Mouse (Mus musculus) heart, embryonic 14.5 days (tissue): Measurements from ENCODE around the gene Bcr. TPM values are rescaled to one million over a fixed set of nuclear protein-coding genes. Genes with fewer than 3 reads are reported as not detected.

Source experiments
- ATAC-seq: fragments of 200-750 bp; cut with Nextera tagmentation; 2 replicates; pipeline ENCODE4 v1.8.0; 2017; ENCODE audit warnings: low read depth, moderate TSS enrichment; ENCODE audit not compliant: insufficient number of reproducible peaks, insufficient read depth, low FRiP score
- H3K27ac ChIP-seq, 2 experiments: fragments of 200-500 bp in 1 of 2; fragments of 300-500 bp in 1 of 2; sonication (generic) in 1 of 2; replicated peaks in 1 of 2; 2 replicates each; pipeline ENCODE4 v1.5.1; 2012 to 2014; ENCODE audit warnings: low read depth in 2 of 2, low read length in 2 of 2, control low read depth in 1 of 2, mild to moderate bottlenecking in 1 of 2, mixed read lengths in 1 of 2; ENCODE audit not compliant: control insufficient read depth in 1 of 2, insufficient read depth in 1 of 2
- H3K27me3 ChIP-seq: fragments of 300-500 bp; sonication (generic); 2 replicates; pipeline ENCODE4 v1.6.1; 2014; ENCODE audit warnings: mild to moderate bottlenecking, low read length, control low read depth; ENCODE audit not compliant: control insufficient read depth, insufficient read depth
- H3K36me3 ChIP-seq: fragments of 300-500 bp; sonication (generic); 2 replicates; pipeline ENCODE4 v1.6.1; 2014; ENCODE audit warnings: mild to moderate bottlenecking, control low read depth, low read length, mixed read lengths; ENCODE audit not compliant: control insufficient read depth, insufficient read depth
- H3K4me1 ChIP-seq, 2 experiments: fragments of 200-500 bp in 1 of 2; fragments of 300-500 bp in 1 of 2; sonication (generic) in 1 of 2; 2 replicates each; pipeline ENCODE4 v1.6.1; 2012 to 2014; ENCODE audit warnings: low read length in 2 of 2, control low read depth in 1 of 2, mixed read lengths in 1 of 2; ENCODE audit not compliant: control insufficient read depth in 2 of 2, insufficient read depth in 2 of 2
- H3K4me2 ChIP-seq: fragments of 300-500 bp; sonication (generic); 2 replicates; pipeline ENCODE4 v1.6.1; 2014; ENCODE audit warnings: mild to moderate bottlenecking, low read length
- H3K4me3 ChIP-seq, 2 experiments: fragments of 200-500 bp in 1 of 2; fragments of 300-500 bp in 1 of 2; sonication (generic) in 1 of 2; 2 replicates each; pipeline ENCODE4 v1.5.1; 2012 to 2014; ENCODE audit warnings: low read length in 2 of 2, mild to moderate bottlenecking in 2 of 2, control low read depth in 1 of 2, low read depth in 1 of 2, moderate library complexity in 1 of 2; ENCODE audit not compliant: control insufficient read depth in 1 of 2, insufficient read depth in 1 of 2
- H3K9ac ChIP-seq: fragments of 300-500 bp; sonication (generic); 2 replicates; pipeline ENCODE4 v1.6.1; 2014; ENCODE audit warnings: mild to moderate bottlenecking, low read length
- H3K9me3 ChIP-seq: fragments of 300-500 bp; sonication (generic); 2 replicates; pipeline ENCODE4 v1.6.1; 2016; ENCODE audit warnings: low read length, control low read depth; ENCODE audit not compliant: control insufficient read depth
- WGBS: fragments of 180-500 bp; shearing (Covaris S2); extraction: QIAGEN DNeasy Blood & Tissue Kit; methylation state at CpG from one replicate; pipeline ENCODE4 v1.1.7; 2014; 5-methylcytosine and 5-hydroxymethylcytosine counted together
- polyA plus RNA-seq: library from polyadenylated mRNA; unstranded; fragments of >200 nt; fragmentation: Nextera tagmentation; extraction: Ambion mirVana; gene quantifications from 2 replicates; pipeline ENCODE4 v1.2.1, GENCODE M21; 2014

Gene Bcr
- polyA plus RNA-seq, 1 experiment from 2014 or later = 14.5 TPM

DNA sequence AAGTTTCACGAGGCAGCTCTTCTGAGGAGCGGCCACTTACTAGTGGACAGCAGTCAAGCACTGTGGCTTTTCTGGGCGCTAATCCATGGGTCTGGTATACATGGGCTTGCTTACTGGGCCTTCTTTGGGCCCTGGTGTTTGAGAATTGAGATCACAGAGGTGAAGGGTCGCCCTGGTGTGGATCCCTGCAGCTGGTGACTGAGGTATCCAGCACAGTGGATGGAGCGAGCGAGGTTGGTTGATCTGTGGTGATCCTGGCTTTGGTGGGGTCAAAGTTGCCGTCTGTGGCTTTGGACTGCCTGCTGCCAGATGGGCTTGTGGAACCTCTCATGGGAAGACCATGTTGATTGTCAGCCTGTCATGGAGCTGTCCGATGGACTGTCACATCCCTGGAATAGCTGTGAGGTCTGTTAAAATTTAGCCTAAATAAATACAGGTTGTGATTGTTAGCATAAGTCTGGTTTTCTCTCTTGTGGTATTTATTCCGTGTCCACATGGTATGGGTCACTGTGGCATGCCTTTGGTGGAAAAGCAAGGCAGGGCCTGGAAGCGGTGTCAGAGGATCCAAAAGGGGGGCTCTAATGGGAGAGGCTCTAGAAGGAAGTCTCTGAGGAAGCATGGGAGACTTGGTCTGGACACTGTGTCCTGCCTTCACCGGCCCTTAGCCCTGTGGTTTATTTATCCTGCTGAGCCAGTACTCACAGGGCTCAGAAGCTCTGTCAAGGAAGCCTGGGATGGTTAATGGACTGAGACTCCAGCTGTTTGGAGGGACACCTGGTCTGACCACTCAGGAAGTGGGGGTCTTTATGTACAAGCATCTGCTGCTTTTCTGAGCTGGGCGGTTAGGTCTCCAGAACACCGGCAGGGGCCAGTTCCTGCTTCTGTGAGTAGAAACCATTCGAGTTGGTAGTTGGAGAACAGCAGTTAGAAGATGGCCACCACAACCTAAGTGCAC, 18.1 kb downstream of the Bcr start:
- no peak overlapping the region for H3K27ac ChIP-seq
- H3K27me3 ChIP-seq = no peaks in the 10 kb centered on the region
- no peak overlapping the region for H3K4me2 ChIP-seq
- H3K9ac ChIP-seq = no peak overlapping the region
- no peaks in the 10 kb centered on the region for H3K4me1 ChIP-seq
- no peaks in the 10 kb centered on the region for H3K36me3 ChIP-seq
- 82% methylated on average over 14 of the region's 14 CpGs for WGBS
- no peaks in the 10 kb centered on the region for H3K9me3 ChIP-seq
- no peak for ATAC-seq
- no peak overlapping the region for H3K4me3 ChIP-seq

GRCm38 (mm10) chr10:75085330-75085729, 24.9 kb downstream of the Bcr start:
- ATAC-seq = no peak
- H3K9me3 ChIP-seq = 0 out of 2 replicates have a peak, but pooled peaks cover 3% of the 10 kb centered on the region
- H3K4me3 ChIP-seq = no peak overlapping the region
- 95% methylated on average over 1 of the region's 1 CpGs for WGBS
- no peak overlapping the region for H3K4me2 ChIP-seq
- no peaks in the 10 kb centered on the region for H3K36me3 ChIP-seq
- no peak overlapping the region for H3K9ac ChIP-seq
- no peak overlapping the region for H3K27ac ChIP-seq
- H3K27me3 ChIP-seq = 0 out of 2 replicates have a peak, but pooled peaks cover 4% of the 10 kb centered on the region
- no peaks in the 10 kb centered on the region for H3K4me1 ChIP-seq

- Histone ChIP-seq H3K36me3 (no peaks in the 10 kb centered on the region), H3K9me3 (0 out of 2 replicates have a peak, but pooled peaks cover 3% of the 10 kb centered on the region), H3K9ac (no peak overlapping the region), H3K4me3 (no peak overlapping the region), H3K4me2 (no peak overlapping the region), H3K4me1 (peaks cover 5 to 8% of the 10 kb centered on the region in 2 experiments), H3K27ac (no peak overlapping the region), H3K27me3 (peaks cover 13% of the 10 kb centered on the region; the same call in 1 of the 2 replicates)
- no peak for ATAC-seq
- WGBS = 85% methylated on average over 4 of the region's 4 CpGs
Observed at GRCm38 (mm10) chr10:75088471-75088870, 28.1 kb downstream of the Bcr start.

DNA sequence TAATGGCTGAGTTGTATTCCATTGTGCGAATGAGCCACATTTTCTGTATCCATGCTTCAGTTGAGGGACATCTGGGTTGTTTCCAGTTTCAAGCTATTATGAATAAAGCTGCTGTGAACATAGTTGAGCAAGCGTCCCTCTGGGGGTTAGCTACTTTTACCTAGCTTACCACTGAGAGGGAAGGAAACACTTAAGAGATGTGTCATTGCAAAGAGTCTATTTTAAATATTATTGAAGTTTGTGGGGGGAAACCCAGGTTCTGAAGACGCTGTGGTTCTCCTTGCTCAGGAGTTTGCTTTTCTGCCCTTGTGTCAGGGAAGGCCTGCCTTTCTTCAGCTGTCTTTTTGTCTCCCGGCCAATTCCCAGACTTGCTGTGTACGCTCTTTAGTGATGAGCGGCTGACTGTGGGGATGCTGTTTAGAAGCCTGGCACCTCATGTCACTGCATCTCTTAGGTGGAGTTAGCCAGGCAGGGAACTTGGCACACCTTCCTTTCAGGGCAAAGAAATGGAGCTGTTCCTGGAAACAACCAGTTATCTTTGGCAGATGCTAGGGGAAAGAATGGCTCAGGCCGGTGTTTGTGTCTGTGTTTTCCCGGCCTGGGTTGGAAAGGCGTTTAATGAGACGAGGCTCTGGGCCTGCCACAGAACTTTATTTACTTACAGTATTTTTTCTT, 31.2 kb downstream of the Bcr start:
- Histone ChIP-seq H3K27ac (no peak overlapping the region), H3K4me2 (no peak overlapping the region), H3K27me3 (peaks cover 34% of the 10 kb centered on the region), H3K36me3 (no peaks in the 10 kb centered on the region), H3K9me3 (0 out of 2 replicates have a peak, but pooled peaks cover 3% of the 10 kb centered on the region), H3K9ac (no peak overlapping the region), H3K4me1 (peaks cover 13 to 20% of the 10 kb centered on the region in 2 experiments), H3K4me3 (no peak overlapping the region)
- ATAC-seq = 0 out of 2 replicates have a peak, but pooled peaks have one; percentile 19
- WGBS = 62% methylated on average over 10 of the region's 10 CpGs

DNA sequence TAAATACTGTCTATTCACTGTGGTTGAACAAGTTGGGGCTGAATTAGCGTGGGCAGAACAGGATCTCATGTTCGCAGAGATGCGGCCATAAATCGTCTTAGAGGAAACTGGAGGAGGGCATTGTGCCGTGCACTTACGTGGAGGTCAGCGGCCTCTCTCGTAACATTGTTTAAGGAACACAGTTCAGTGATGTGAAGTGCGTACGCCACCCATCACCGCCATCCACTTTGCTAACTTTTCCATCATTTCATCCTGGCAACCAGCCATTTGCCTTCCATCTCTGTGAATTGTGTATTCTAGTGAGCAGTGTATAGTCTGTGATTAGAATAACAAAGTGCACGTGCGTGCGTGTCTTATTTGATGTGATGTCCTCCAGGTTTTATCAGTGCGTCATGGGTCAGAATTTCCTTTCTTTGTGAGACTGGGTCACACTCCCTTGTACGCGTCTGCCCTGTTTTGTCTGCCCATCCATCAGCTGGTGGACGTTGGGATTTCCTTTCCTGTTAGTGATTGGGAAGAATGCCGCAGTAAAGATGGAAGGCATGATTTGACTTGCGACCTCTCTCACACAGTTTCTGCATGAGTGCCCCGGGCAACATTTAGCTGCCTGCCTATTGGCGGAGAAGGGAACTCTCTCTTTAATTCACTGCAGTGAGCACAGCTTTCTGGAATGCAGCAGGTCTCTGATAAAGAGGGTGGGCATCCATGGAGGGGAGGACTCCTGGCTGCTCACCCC, 33.0 kb downstream of the Bcr start:
- no peak overlapping the region for H3K9ac ChIP-seq
- WGBS = 58% methylated on average over 22 of the region's 22 CpGs
- H3K27me3 ChIP-seq = peaks cover 35% of the 10 kb centered on the region
- no peak overlapping the region for H3K4me3 ChIP-seq
- peaks cover 28 to 33% of the 10 kb centered on the region in 2 experiments for H3K4me1 ChIP-seq
- H3K4me2 ChIP-seq = no peak overlapping the region
- no peaks in the 10 kb centered on the region for H3K36me3 ChIP-seq
- H3K27ac ChIP-seq = no peak overlapping the region
- 0 out of 2 replicates have a peak, but pooled peaks have one; percentile 37 for ATAC-seq
- H3K9me3 ChIP-seq = no peaks in the 10 kb centered on the region

DNA sequence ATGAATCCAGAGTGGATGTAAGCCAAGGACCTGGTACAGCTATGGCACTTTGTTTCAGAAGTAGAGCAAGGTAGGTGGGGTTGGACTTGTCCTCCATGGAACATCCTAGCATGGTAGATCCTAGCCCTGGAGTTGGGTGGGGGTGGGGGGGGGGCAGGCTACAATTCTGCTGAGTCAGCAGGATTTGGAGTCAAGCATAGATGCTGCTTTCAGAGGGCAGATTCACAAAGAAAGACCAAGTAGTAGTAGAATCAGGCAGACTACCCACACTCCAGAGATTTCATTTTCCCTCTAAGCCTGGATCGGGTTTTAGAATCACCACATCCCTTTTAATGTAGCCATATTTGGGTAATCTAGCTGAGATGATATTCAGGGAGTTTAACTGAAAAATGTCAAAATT, 33.9 kb downstream of the Bcr start:
- Histone ChIP-seq H3K27ac (no peak overlapping the region), H3K9ac (no peak overlapping the region), H3K36me3 (no peaks in the 10 kb centered on the region), H3K4me2 (no peak overlapping the region), H3K27me3 (peaks cover 45% of the 10 kb centered on the region), H3K9me3 (no peaks in the 10 kb centered on the region), H3K4me1 (peaks cover 28 to 39% of the 10 kb centered on the region in 2 experiments), H3K4me3 (no peak overlapping the region)
- no peak for ATAC-seq
- WGBS = 92% methylated on average over 1 of the region's 1 CpGs

DNA sequence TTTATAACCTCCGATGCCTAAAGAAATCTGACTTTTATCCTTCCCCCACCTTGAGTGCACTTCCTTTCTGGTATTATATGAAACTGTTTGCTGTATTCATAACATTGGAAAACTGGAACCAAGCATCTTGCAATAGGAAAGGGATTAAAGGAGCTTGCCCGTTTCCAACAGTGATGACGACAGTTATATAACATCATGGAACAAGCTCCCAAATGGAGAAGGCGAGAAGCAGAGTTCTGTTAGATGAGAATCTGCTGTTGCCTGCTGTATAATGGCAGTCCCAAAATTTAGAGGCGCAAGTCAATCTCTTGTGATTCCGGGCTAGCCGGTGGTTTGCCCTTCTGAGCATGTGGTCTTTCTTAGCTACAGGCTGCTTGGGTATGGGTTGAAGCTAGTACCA, 34.8 kb downstream of the Bcr start:
- H3K4me1 ChIP-seq = peaks cover 28 to 41% of the 10 kb centered on the region in 2 experiments
- no peak overlapping the region for H3K9ac ChIP-seq
- H3K36me3 ChIP-seq = no peaks in the 10 kb centered on the region
- H3K27ac ChIP-seq = no peak overlapping the region
- ATAC-seq = no peak
- H3K4me3 ChIP-seq = no peak overlapping the region
- H3K27me3 ChIP-seq = peaks cover 44% of the 10 kb centered on the region
- H3K9me3 ChIP-seq = no peaks in the 10 kb centered on the region
- no peak overlapping the region for H3K4me2 ChIP-seq
- WGBS = 96% methylated on average over 7 of the region's 7 CpGs
